Mouse (Mus musculus) left cerebral cortex, adult 8-10 months (tissue): ENCODE measurements at regions not wholly inside any gene's neighbourhood (a gene's known extent, or its start where the extent isn't known, plus 50 kb on each side); places are given as distances from the start of the nearest gene placed in this dataset.
"Not testable (repeated sequence)": the region's sequence is repeated elsewhere in the genome, so short reads cannot be mapped to it uniquely, and the experiment has no call there.

Experiments used
- DNase-seq, 2 experiments: peaks; one replicate each; pipeline ENCODE4 v3.0.0; 2022; ENCODE audit warnings: low spot score in 2 of 2

- DNase-seq, result no peak
Observed at GRCm38 (mm10) chr6:140816359-140816758, 87.3 kb downstream of the Gm11077 start.

- DNase-seq, result no peak
Observed at GRCm38 (mm10) chr6:140816831-140817230, 87.7 kb downstream of the Gm11077 start.

GRCm38 (mm10) chr6:140819451-140819878 lies 90.4 kb downstream of the Gm11077 start:
- DNase-seq, result no peak

DNA sequence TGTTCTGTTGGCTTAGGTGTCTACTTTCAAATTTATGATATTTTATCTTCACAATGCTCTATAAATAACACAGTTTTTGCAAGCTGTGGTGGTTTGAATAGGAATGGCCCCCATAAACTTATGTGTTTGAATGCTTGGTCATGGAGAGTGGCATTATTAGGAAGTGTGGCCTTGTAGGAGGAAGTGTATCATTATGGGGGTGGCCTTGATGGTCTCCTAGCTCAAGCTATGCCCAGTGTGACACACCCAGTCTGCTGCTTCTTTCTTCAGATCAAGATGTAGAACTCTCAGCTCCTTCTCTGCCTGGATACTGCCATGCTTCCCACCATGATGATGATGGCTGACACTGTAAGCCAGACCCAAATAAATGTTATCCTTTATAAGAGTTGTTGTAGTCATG lies 97.4 kb downstream of the Gm11077 start:
- no peak for DNase-seq

- no peak for DNase-seq
Observed at GRCm38 (mm10) chr6:140827651-140828050, 98.6 kb downstream of the Gm11077 start.

DNA sequence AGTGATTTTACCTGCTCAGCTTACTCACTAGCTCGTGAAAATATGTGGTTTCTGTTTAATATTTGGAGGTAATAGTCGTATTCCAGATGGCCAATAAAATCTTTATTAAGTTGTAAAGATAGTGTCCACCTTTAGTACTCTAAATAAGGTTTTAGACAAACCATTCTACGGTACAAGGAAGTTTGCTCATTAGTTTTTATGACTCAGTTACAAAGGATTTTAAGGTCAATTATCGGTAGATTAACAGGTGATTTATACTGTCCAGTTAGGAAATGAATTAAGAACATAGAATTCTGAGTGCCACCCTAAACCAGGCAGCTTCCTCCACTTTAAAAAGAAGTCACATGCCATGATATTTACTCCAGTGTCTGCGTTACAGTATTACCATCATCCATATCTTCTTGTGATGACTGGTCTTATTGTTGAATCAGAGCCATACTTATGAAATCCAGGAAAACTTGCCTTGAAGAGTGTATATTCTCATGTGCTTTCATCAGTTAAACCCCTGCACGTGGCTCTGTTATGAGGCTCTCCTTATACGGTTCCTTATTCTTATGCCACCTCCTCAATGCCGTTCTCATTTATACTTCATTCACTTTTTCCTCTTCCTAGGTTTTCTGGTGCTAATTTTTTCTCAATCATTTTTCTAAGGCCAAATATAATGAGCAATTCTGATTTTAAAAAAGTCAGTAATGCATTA lies 114.4 kb downstream of the Gm11077 start:
- DNase-seq, result no peak

GRCm38 (mm10) chr6:140847165-140847564 lies 118.1 kb downstream of the Gm11077 start:
- DNase-seq, result no peak

GRCm38 (mm10) chr6:140852420-140852819 lies 123.3 kb downstream of the Gm11077 start:
- peak in 1 of 2 experiments; percentile 38 for DNase-seq

DNA sequence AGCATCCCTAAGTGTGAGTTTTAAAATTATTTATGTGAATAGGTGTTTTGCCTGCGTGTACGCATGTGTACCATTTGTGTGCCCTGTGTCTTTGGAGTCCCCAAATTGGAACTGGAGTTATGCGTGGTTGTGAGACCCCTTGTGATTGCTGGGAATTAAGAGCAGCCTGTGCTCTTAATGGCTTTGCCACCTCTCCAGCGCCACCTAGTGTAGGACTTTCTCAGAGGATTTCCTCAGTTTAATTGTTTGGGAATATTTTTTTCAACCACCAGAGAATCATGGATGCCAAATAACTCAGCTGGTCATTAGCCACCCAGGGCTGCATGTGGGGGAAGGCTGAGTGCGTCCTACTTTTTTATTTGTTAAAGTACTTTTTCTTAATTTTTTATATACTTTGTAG lies 124.4 kb downstream of the Gm11077 start:
- no peak for DNase-seq

GRCm38 (mm10) chr6:140854691-140855090 lies 125.6 kb downstream of the Gm11077 start:
- DNase-seq, result no peak

DNA sequence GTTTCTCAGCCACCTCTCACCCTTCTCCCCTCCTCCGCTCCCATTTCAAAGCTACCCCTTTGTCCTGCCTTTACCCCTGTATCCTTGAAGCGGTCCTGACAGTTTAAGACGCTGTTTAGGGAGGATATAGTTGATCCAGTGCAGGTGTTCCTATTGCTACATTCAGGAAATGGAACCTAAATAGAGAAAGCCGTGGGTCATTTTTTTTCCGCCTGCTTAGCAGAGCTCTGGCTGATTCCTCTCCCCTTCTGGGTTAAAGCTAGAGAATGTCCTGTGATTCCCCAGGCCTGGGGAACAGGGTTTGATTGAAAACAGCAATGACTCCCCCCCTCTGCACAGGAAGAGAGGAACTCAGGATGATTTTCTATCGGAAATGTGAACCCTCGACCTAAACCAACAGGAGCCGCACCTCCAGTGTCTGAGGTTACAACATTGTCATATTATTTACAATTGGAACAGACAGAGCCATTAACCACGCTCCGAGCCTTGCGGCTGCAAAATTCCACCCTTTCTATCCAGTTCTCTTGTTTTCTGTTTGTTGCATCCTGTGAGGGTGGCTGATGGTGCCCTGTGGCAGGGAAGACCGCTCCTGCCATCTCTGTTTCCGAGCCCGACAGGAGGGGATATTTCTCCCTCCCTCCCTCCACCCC lies 127.5 kb downstream of the Gm11077 start:
- DNase-seq, result no peak

- peak in 1 of 2 experiments; percentile 78 for DNase-seq
Observed at GRCm38 (mm10) chr6:140857118-140857746, 128.1 kb downstream of the Gm11077 start.

- not testable (repeated sequence) for DNase-seq
Observed at GRCm38 (mm10) chr6:140869523-140869922, 140.4 kb downstream of the Gm11077 start.

GRCm38 (mm10) chr6:140874831-140875230 lies 145.7 kb downstream of the Gm11077 start:
- DNase-seq, result no peak

DNA sequence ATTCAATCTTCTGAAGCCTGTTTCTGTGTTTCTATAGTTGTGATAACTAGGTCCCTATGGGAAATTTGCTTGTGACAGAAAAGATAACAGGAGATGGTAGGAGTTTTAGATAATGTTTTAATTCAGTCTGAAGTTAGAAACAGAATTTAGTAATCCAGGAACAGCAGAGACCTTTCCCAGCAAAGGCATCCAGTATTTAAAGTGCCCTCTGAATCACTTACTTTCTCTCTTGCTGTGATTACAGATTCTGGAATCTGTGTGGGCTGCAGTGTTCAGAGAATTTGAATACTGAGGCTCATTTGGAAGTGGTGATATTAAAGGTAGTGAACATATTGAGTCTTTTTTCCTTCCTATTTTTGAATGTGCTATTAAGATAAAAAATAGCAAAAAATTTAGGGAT lies 154.6 kb downstream of the Gm11077 start:
- no peak for DNase-seq

- no peak for DNase-seq
Observed at GRCm38 (mm10) chr6:140888610-140889009, 159.5 kb downstream of the Gm11077 start.

DNA sequence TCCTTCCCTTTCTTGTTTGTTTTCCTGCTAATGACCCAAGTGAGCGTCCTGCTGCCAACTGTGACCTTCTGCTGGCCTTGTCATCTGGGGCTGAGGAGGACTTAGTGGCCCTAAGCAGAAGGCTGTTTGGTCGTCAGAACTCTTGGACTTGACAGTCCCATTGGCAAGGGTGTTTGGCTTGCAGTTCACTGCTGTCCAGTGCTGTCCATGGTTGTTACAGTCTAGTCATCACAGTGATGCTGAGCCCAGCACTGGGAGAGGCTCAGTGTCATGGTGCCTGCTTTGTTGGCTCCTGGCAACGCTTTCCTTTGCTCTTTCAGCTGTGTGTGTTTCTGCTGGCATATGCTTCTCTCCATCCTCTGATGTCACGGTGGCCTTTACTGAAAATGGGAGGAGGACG lies 161.0 kb downstream of the Gm11077 start:
- no peak for DNase-seq

DNA sequence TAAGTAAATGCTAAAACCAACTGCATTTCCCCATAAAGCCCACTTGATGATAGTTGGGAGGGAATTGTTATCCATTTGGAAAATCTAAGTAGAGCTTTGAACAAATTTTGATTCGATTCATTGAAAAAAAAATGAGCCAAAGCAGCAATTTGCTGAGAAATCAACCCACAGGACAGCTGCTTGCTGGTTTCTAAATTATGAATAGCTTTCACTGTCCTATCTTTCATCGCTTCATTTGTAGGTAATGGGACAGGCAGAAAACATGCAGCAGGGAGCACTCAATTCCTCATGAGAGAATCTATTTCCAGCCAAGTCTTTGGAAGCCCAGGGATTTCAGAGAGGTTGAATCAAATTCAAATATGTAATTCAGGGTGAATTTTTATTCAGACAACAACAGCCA lies 161.5 kb downstream of the Gm11077 start:
- no peak for DNase-seq

DNA sequence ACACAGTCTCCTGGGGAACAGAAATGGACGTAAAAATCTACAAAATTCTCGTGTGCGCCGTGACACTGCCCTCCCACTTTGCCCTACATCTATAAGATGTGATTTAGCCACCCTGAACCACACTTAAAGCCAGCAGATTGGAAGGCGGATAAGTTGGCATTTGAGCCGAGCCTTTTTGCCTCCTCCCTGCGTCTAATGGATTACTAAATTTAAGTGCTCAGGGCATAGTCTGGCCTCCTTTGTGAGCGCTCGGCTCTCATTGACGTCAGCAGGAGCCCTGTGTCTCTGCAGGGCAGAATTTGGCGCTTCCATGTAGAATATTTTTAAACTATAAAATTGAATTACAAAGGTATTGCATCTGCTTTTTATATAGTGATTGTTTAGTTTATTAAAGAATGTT lies 165.4 kb downstream of the Gm11077 start:
- no peak for DNase-seq

- no peak for DNase-seq
Observed at GRCm38 (mm10) chr6:140895441-140895840, 166.4 kb downstream of the Gm11077 start.

- no peak for DNase-seq
Observed at GRCm38 (mm10) chr6:140897111-140897510, 168.0 kb downstream of the Gm11077 start.

GRCm38 (mm10) chr6:140924319-140924981 lies 195.4 kb downstream of the Gm11077 start:
- DNase-seq, result peak in 1 of 2 experiments; percentile 20
